Mouse (Mus musculus): ENCODE results near the gene Srd5a3. TPM values are rescaled to one million over a fixed set of nuclear protein-coding genes. Genes with fewer than 3 reads are reported as not detected.

Srd5a3 gene
- polyA plus RNA-seq, 1 experiment = 139 TPM

- Histone ChIP-seq H3K4me1 (replicated peaks; ENCODE audit: control insufficient read depth, insufficient read depth, low read length) (peaks cover 10% of the 10 kb centered on the region), H3K4me3 (ENCODE audit: control insufficient read depth, insufficient read depth, low read length) (peak overlapping the region; percentile 65), H3K27me3 (ENCODE audit: control insufficient read depth, insufficient read depth, low read length) (no peaks in the 10 kb centered on the region), H3K36me3 (ENCODE audit: control insufficient read depth, insufficient read depth, low read length) (no peaks in the 10 kb centered on the region), H3K27ac (ENCODE audit: control insufficient read depth, insufficient read depth, low read length) (no peak overlapping the region)
- TF ChIP-seq POLR2A (IDR thresholded peaks at IDR 0.05; ENCODE audit: control insufficient read depth, extremely low read depth, insufficient read depth, low read length, poor library complexity) (no peak), CTCF (IDR thresholded peaks at IDR 0.05; ENCODE audit: borderline replicate concordance, control insufficient read depth, extremely low read depth, insufficient read depth, low read length, poor library complexity) (no peak)
- WGBS = 34% methylated on average over 17 of the region's 17 CpGs
- DNase-seq = no peak
Measured at GRCm38 (mm10) chr5:76183043-76183749, 43.1 kb downstream of the Srd5a3 start.

- H3K27ac ChIP-seq (ENCODE audit: control insufficient read depth, insufficient read depth, low read length) = no peak within 1 kb of the TSS
- WGBS = under 1% methylated on average over 62 of the region's 62 CpGs
- TF ChIP-seq POLR2A (IDR thresholded peaks at IDR 0.05; ENCODE audit: control insufficient read depth, extremely low read depth, insufficient read depth, low read length, poor library complexity) = peak; percentile 77; the same call in 1 of the 2 replicates
- TF ChIP-seq CTCF (IDR thresholded peaks at IDR 0.05; ENCODE audit: borderline replicate concordance, control insufficient read depth, extremely low read depth, insufficient read depth, low read length, poor library complexity) = no peak
Measured at GRCm38 (mm10) chr5:76183750-76184261, 43.7 kb downstream of the Srd5a3 start, which contains the start of gene Tmem165. Gene Tmem165 (plus strand): TSS chr5:76183880.

GRCm38 (mm10) chr5:76184286-76185080 is 44.4 kb downstream of the Srd5a3 start:
- no peaks in the 10 kb centered on the region for H3K36me3 ChIP-seq (ENCODE audit: control insufficient read depth, insufficient read depth, low read length)
- peaks cover 10% of the 10 kb centered on the region for H3K4me1 ChIP-seq (replicated peaks; ENCODE audit: control insufficient read depth, insufficient read depth, low read length)
- 5% methylated on average over 38 of the region's 38 CpGs for WGBS
- TF ChIP-seq POLR2A (IDR thresholded peaks at IDR 0.05; ENCODE audit: control insufficient read depth, extremely low read depth, insufficient read depth, low read length, poor library complexity) (no peak), CTCF (IDR thresholded peaks at IDR 0.05; ENCODE audit: borderline replicate concordance, control insufficient read depth, extremely low read depth, insufficient read depth, low read length, poor library complexity) (0 out of 2 replicates have a peak, but pooled peaks have one; percentile 12)
- H3K27ac ChIP-seq (ENCODE audit: control insufficient read depth, insufficient read depth, low read length) = no peak overlapping the region
- peak; percentile 72 for DNase-seq
- H3K27me3 ChIP-seq (ENCODE audit: control insufficient read depth, insufficient read depth, low read length) = no peaks in the 10 kb centered on the region
- H3K4me3 ChIP-seq (ENCODE audit: control insufficient read depth, insufficient read depth, low read length) = peak overlapping the region; percentile 65

More at GRCm38 (mm10) chr5:76183750-76184261, 43.7 kb downstream of the Srd5a3 start, which contains the start of gene Tmem165:
- no peaks in the 10 kb centered on the region for H3K36me3 ChIP-seq (ENCODE audit: control insufficient read depth, insufficient read depth, low read length)
- H3K27me3 ChIP-seq (ENCODE audit: control insufficient read depth, insufficient read depth, low read length) = no peaks in the 10 kb centered on the region
- peaks cover 10% of the 10 kb centered on the region for H3K4me1 ChIP-seq (replicated peaks; ENCODE audit: control insufficient read depth, insufficient read depth, low read length)
- peak; percentile 93 for DNase-seq
- peak within 1 kb of the TSS; percentile 65 for H3K4me3 ChIP-seq (ENCODE audit: control insufficient read depth, insufficient read depth, low read length)

GRCm38 (mm10) chr5:76187885-76188284 is 47.8 kb downstream of the Srd5a3 start:
- TF ChIP-seq POLR2A (IDR thresholded peaks at IDR 0.05; ENCODE audit: control insufficient read depth, extremely low read depth, insufficient read depth, low read length, poor library complexity) = no peak
- no peak for TF ChIP-seq CTCF (IDR thresholded peaks at IDR 0.05; ENCODE audit: borderline replicate concordance, control insufficient read depth, extremely low read depth, insufficient read depth, low read length, poor library complexity)
- H3K27ac ChIP-seq (ENCODE audit: control insufficient read depth, insufficient read depth, low read length) = no peak overlapping the region
- no peak overlapping the region for H3K4me3 ChIP-seq (ENCODE audit: control insufficient read depth, insufficient read depth, low read length)
- H3K27me3 ChIP-seq (ENCODE audit: control insufficient read depth, insufficient read depth, low read length) = no peaks in the 10 kb centered on the region
- WGBS = 93% methylated on average over 5 of the region's 5 CpGs
- no peaks in the 10 kb centered on the region for H3K36me3 ChIP-seq (ENCODE audit: control insufficient read depth, insufficient read depth, low read length)
- DNase-seq = no peak
- H3K4me1 ChIP-seq (replicated peaks; ENCODE audit: control insufficient read depth, insufficient read depth, low read length) = peaks cover 10% of the 10 kb centered on the region

GRCm38 (mm10) chr5:76190609-76191008 is 50.5 kb downstream of the Srd5a3 start:
- 80% methylated on average over 4 of the region's 4 CpGs for WGBS
- no peak for TF ChIP-seq CTCF (IDR thresholded peaks at IDR 0.05; ENCODE audit: borderline replicate concordance, control insufficient read depth, extremely low read depth, insufficient read depth, low read length, poor library complexity)
- no peak for TF ChIP-seq POLR2A (IDR thresholded peaks at IDR 0.05; ENCODE audit: control insufficient read depth, extremely low read depth, insufficient read depth, low read length, poor library complexity)
- Histone ChIP-seq H3K36me3 (ENCODE audit: control insufficient read depth, insufficient read depth, low read length) (peaks cover 4% of the 10 kb centered on the region; the same call in 1 of the 2 replicates), H3K27ac (ENCODE audit: control insufficient read depth, insufficient read depth, low read length) (no peak overlapping the region), H3K4me1 (replicated peaks; ENCODE audit: control insufficient read depth, insufficient read depth, low read length) (0 out of 2 replicates have a peak, but pooled peaks cover 2% of the 10 kb centered on the region), H3K27me3 (ENCODE audit: control insufficient read depth, insufficient read depth, low read length) (no peaks in the 10 kb centered on the region), H3K4me3 (ENCODE audit: control insufficient read depth, insufficient read depth, low read length) (no peak overlapping the region)
- DNase-seq = no peak

GRCm38 (mm10) chr5:76193075-76193474 is 53.0 kb downstream of the Srd5a3 start:
- TF ChIP-seq CTCF (IDR thresholded peaks at IDR 0.05; ENCODE audit: borderline replicate concordance, control insufficient read depth, extremely low read depth, insufficient read depth, low read length, poor library complexity) (no peak), POLR2A (IDR thresholded peaks at IDR 0.05; ENCODE audit: control insufficient read depth, extremely low read depth, insufficient read depth, low read length, poor library complexity) (no peak)
- H3K4me1 ChIP-seq (replicated peaks; ENCODE audit: control insufficient read depth, insufficient read depth, low read length) = no peaks in the 10 kb centered on the region
- peaks cover 4% of the 10 kb centered on the region; the same call in 1 of the 2 replicates for H3K36me3 ChIP-seq (ENCODE audit: control insufficient read depth, insufficient read depth, low read length)

More at GRCm38 (mm10) chr5:76193075-76193474, 53.0 kb downstream of the Srd5a3 start:
- Histone ChIP-seq H3K27me3 (ENCODE audit: control insufficient read depth, insufficient read depth, low read length) (no peaks in the 10 kb centered on the region), H3K27ac (ENCODE audit: control insufficient read depth, insufficient read depth, low read length) (no peak overlapping the region), H3K4me3 (ENCODE audit: control insufficient read depth, insufficient read depth, low read length) (no peak overlapping the region)
- no peak for DNase-seq

Data from thymus, adult 2 months (tissue).